Mouse (Mus musculus) stomach, postnatal 0 days (tissue): ENCODE results near the gene Sco2.

Experiments used
- CTCF ChIP-seq: IDR thresholded peaks from 2 replicates; pipeline ENCODE4 v1.5.1; 2016; ENCODE audit warnings: antibody characterized with exemption, low read depth, mild to moderate bottlenecking, moderate library complexity
- EP300 ChIP-seq: optimal IDR thresholded peaks from 2 replicates; pipeline ENCODE3; 2016; ENCODE audit warnings: antibody characterized with exemption

DNA sequence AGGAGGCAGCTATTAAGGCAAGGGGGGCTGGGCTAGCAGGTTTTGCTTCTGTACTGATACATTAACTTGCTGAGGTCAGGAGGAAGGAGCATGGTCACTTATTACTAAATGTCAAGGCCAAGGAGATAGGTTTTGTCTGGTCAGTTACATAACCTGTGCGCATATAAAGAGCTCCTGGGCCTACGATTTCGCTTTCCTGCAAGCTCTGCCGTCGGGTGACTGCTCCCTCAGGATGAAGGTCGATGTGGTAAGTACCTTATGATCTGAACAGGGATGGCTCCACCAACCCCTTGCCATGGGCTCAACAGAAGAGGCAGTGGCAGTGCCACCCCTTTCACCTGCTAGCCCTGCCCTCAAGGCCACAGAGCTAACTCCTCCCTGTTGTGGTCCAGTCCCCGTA lies 39.4 kb downstream of the Sco2 start, which contains the start of gene Miox:
- TF ChIP-seq CTCF: no peak
- no peak for TF ChIP-seq EP300
